Mouse (Mus musculus) limb, embryonic 11.5 days (tissue): ENCODE results near the gene Vmn1r74. TPM values are rescaled to one million over a fixed set of nuclear protein-coding genes. Genes with fewer than 3 reads are reported as not detected.
"Not testable (repeated sequence)": the region's sequence is repeated elsewhere in the genome, so short reads cannot be mapped to it uniquely, and the experiment has no call there.

Experiments
- ATAC-seq: fragments of 200-750 bp; cut with Nextera tagmentation; 2 replicates; pipeline ENCODE4 v1.8.0; 2017; ENCODE audit warnings: low read depth; ENCODE audit not compliant: insufficient number of reproducible peaks, low FRiP score, low TSS enrichment
- DNase-seq: peaks from one replicate; pipeline ENCODE4 v3.0.0-alpha.2; 2015; ENCODE audit warnings: low spot score
- H3K27ac ChIP-seq: fragments of 300-500 bp; sonication (generic); replicated peaks from 2 replicates; pipeline ENCODE4 v1.5.1; 2014; ENCODE audit warnings: low read depth, mild to moderate bottlenecking, low read length
- H3K27me3 ChIP-seq: fragments of 300-500 bp; sonication (generic); 2 replicates; pipeline ENCODE4 v1.6.1; 2014; ENCODE audit warnings: mild to moderate bottlenecking, low read length, mixed read lengths; ENCODE audit not compliant: control insufficient read depth, insufficient read depth
- H3K36me3 ChIP-seq: fragments of 300-500 bp; sonication (generic); 2 replicates; pipeline ENCODE4 v1.6.1; 2014; ENCODE audit warnings: mild to moderate bottlenecking, low read length, moderate library complexity, mixed read lengths; ENCODE audit not compliant: control insufficient read depth, insufficient read depth
- H3K4me1 ChIP-seq: fragments of 300-500 bp; sonication (generic); 2 replicates; pipeline ENCODE4 v1.6.1; 2014; ENCODE audit warnings: low read length, mixed read lengths; ENCODE audit not compliant: control insufficient read depth, insufficient read depth
- H3K4me2 ChIP-seq: fragments of 300-500 bp; sonication (generic); 2 replicates; pipeline ENCODE4 v1.6.1; 2014; ENCODE audit warnings: low read depth, mild to moderate bottlenecking, moderate library complexity; ENCODE audit not compliant: severe bottlenecking
- H3K4me3 ChIP-seq: fragments of 300-500 bp; sonication (generic); 2 replicates; pipeline ENCODE4 v1.5.1; 2014; ENCODE audit warnings: low read depth, low read length
- H3K9ac ChIP-seq: fragments of 300-500 bp; sonication (generic); 2 replicates; pipeline ENCODE4 v1.6.1; 2014; ENCODE audit warnings: mild to moderate bottlenecking, low read length
- H3K9me3 ChIP-seq: fragments of 300-500 bp; sonication (generic); 2 replicates; pipeline ENCODE4 v1.6.1; 2016; ENCODE audit warnings: low read length; ENCODE audit not compliant: control insufficient read depth
- WGBS: fragments of 180-500 bp; shearing (Covaris S2); extraction: QIAGEN DNeasy Blood & Tissue Kit; methylation state at CpG from one replicate; pipeline ENCODE4 v1.1.7; 2014; 5-methylcytosine and 5-hydroxymethylcytosine counted together
- polyA plus RNA-seq: library from polyadenylated mRNA; unstranded; fragments of >200 nt; fragmentation: Nextera tagmentation; extraction: Ambion mirVana; gene quantifications from 2 replicates; pipeline ENCODE4 v1.2.1, GENCODE M21; 2014

Vmn1r74 gene
- not detected in 2 replicates for polyA plus RNA-seq

DNA sequence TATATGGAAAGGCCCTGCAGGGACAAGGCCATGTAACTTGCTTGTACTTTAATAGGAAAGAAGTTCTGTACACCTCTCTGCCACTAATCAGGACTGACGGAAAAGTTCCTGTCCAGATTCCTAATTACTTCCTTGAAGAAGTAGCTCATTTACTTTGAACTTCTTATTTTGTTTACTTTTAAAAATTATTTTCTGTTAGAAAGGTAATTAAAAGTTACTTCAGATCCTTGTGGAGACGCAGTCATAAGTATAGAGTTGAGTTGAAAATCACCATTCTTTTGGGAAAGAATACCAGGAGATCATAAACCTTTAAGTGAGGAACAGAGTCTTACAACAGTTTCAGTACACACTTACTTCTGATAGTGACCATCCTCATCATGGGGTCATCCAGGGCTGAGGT, at the start of gene Vmn1r74:
TSS of gene Vmn1r74 (plus strand) at position 301 of the 400 bp plus-strand sequence.
- Histone ChIP-seq H3K27me3 (no peaks in the 10 kb centered on the region), H3K27ac (no peak within 1 kb of the TSS), H3K9ac (no peak within 1 kb of the TSS), H3K4me2 (no peak within 1 kb of the TSS), H3K4me3 (no peak within 1 kb of the TSS), H3K36me3 (no peaks in the 10 kb centered on the region), H3K4me1 (no peaks in the 10 kb centered on the region), H3K9me3 (peaks cover 5% of the 10 kb centered on the region; the same call in 1 of the 2 replicates)
- no peak for ATAC-seq
- DNase-seq = no peak
- WGBS = 93% methylated on average over 2 of the region's 2 CpGs

DNA sequence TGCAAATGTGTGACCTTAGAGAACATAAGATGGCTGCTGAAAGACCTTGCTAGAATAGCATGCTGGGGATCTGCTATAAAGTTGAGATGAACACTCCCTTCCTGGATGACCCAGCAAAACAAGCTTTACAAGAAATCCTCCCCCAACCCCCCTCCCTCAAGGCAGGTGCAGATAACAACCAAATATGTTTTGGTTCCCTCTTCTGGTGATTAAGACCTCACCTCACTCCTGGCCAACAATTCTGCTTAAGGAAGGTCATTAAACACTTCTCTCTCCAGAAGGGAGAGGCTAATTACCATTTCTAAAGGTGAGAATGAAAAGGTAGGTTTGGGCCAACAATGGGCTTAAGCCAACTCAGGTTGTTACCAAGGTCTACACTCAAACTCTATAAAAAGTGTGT, 20.0 kb upstream of the Vmn1r74 start:
- Histone ChIP-seq H3K4me2 (no peak overlapping the region), H3K4me3 (no peak overlapping the region), H3K36me3 (no peaks in the 10 kb centered on the region), H3K9me3 (peaks cover 5% of the 10 kb centered on the region; the same call in 1 of the 2 replicates), H3K4me1 (no peaks in the 10 kb centered on the region), H3K27me3 (no peaks in the 10 kb centered on the region), H3K9ac (no peak overlapping the region), H3K27ac (no peak overlapping the region)
- DNase-seq (no peak), ATAC-seq (no peak)

DNA sequence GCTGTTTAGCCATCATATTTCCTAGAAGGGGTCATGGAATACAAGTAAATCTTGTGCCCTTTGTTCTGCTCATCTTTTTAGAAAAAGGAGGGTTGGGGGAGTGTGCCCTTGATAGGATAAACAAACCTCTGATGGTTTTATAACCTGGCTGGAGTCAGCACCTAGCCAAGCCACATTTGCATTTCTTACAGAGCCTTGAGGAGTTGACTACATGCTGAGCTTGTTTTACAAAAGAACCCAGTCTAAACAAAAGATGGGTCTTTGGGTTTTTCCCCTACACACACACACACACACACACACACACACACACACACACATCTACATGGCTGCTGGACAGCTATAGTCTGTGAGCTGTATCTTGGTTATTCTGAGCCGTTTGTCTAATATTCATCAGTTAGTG, 11.6 kb upstream of the Vmn1r74 start:
- H3K4me1 ChIP-seq = no peaks in the 10 kb centered on the region
- DNase-seq = no peak
- H3K9ac ChIP-seq = no peak overlapping the region
- H3K27ac ChIP-seq = no peak overlapping the region
- H3K27me3 ChIP-seq = no peaks in the 10 kb centered on the region
- no peak overlapping the region for H3K4me3 ChIP-seq
- H3K36me3 ChIP-seq = no peaks in the 10 kb centered on the region
- peaks cover 5% of the 10 kb centered on the region; the same call in 1 of the 2 replicates for H3K9me3 ChIP-seq
- H3K4me2 ChIP-seq = no peak overlapping the region
- ATAC-seq = no peak
- WGBS = 94% methylated on average over 1 of the region's 1 CpGs

DNA sequence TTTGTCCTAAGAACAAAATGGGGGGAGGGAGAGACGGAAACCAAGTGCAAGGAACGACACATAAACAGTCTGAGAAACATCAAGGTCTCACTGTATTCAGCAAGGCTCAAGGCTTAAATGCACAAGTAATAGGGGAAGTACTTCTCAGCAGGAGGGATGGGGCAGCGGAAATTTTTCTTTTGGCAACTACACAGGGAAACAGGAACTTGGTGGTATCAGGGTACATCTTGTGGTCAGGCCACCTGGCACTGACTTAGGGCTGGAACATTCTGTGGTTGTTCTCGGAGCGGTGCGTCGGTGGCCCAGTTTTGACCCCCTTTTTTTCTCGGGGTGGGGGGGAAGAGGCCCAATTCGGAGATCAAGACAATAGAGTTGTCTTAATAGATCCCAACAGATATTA, 10.5 kb upstream of the Vmn1r74 start:
- ATAC-seq, H3K36me3 ChIP-seq, DNase-seq, H3K4me1 ChIP-seq, H3K9me3 ChIP-seq, H3K4me2 ChIP-seq, H3K27ac ChIP-seq, H3K4me3 ChIP-seq, H3K9ac ChIP-seq, H3K27me3 ChIP-seq: not testable (repeated sequence)
- WGBS = 89% methylated on average over 9 of the region's 9 CpGs

DNA sequence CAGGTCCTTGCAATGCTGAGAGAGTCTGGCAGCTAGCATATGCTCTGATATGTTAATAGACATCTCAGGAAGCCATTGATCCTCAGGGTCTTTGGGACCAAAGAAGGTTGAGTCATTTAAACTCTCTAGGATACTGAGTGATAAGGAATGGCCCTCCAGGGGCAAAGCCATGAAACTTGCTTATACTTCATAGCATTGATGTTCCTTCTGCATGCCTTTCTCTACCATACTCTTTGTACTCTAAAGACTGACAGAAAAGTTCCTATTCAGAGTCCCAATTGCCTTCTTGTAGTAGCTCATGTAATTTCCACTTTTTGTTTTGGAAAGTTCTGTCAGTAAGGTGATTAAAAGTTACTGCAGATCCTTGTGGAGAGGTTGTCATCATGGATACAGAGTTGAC, 40.5 kb downstream of the Vmn1r74 start, which contains the start of gene Vmn1r75:
TSS of gene Vmn1r75 (plus strand) at position 301 of the 400 bp plus-strand sequence.
- H3K36me3 ChIP-seq = no peaks in the 10 kb centered on the region

More for the DNA sequence above, 40.5 kb downstream of the Vmn1r74 start, which contains the start of gene Vmn1r75:
- Histone ChIP-seq H3K27ac (no peak within 1 kb of the TSS), H3K9ac (no peak within 1 kb of the TSS), H3K4me2 (no peak within 1 kb of the TSS), H3K27me3 (no peaks in the 10 kb centered on the region), H3K9me3 (no peaks in the 10 kb centered on the region; the same call in 1 of the 2 replicates), H3K4me1 (no peaks in the 10 kb centered on the region), H3K4me3 (no peak within 1 kb of the TSS)
- no peak for ATAC-seq
- DNase-seq = no peak

Other genes with a start within 250 kb of the Vmn1r74 start
- not detected in 2 replicates for gene Zscan4-ps3, start 224.7 kb upstream of the Vmn1r74 start, polyA plus RNA-seq
- not detected in 2 replicates for gene Vmn1r72, start 153.8 kb upstream of the Vmn1r74 start, polyA plus RNA-seq
- not detected in 2 replicates for gene Vmn1r73, start 103.7 kb upstream of the Vmn1r74 start, polyA plus RNA-seq
- gene Vmn1r75, start 40.6 kb downstream of the Vmn1r74 start, polyA plus RNA-seq = not detected in 2 replicates
- not detected in 2 replicates for gene Vmn1r76, start 104.2 kb downstream of the Vmn1r74 start, polyA plus RNA-seq
- not detected in 2 replicates for gene Vmn1r77, start 202.8 kb downstream of the Vmn1r74 start, polyA plus RNA-seq